Mouse (Mus musculus) hindbrain, postnatal 0 days (tissue): ENCODE results near the gene Filip1l. TPM values are rescaled to one million over a fixed set of nuclear protein-coding genes. Genes with fewer than 3 reads are reported as not detected.
A peak's percentile ranks its signal among the peaks of the same experiment; 100 is the strongest.

Experiments
- ATAC-seq: fragments of 200-750 bp; cut with Nextera tagmentation; 2 replicates; pipeline ENCODE4 v1.8.0; 2017; ENCODE audit warnings: mild to moderate bottlenecking, moderate TSS enrichment, moderate library complexity
- DNase-seq: peaks from one replicate; pipeline ENCODE4 v3.0.0-alpha.2; 2015; ENCODE audit warnings: low spot score
- H3K27ac ChIP-seq: fragments of 300-500 bp; sonication (generic); 2 replicates; pipeline ENCODE4 v1.5.1; 2014; ENCODE audit warnings: mild to moderate bottlenecking
- H3K27me3 ChIP-seq: fragments of 300-500 bp; sonication (generic); 2 replicates; pipeline ENCODE4 v1.6.1; 2014; ENCODE audit warnings: low read length, mixed read lengths; ENCODE audit not compliant: insufficient read depth
- H3K36me3 ChIP-seq: fragments of 300-500 bp; sonication (generic); 2 replicates; pipeline ENCODE4 v1.6.1; 2014; ENCODE audit warnings: low read length, mixed read lengths; ENCODE audit not compliant: insufficient read depth
- H3K4me1 ChIP-seq: fragments of 300-500 bp; sonication (generic); 2 replicates; pipeline ENCODE4 v1.6.1; 2014; ENCODE audit warnings: antibody characterized with exemption, low read length, mixed read lengths; ENCODE audit not compliant: insufficient read depth
- H3K4me2 ChIP-seq: fragments of 300-500 bp; sonication (generic); 2 replicates; pipeline ENCODE4 v1.6.1; 2014; ENCODE audit warnings: low read depth, mild to moderate bottlenecking, low read length, moderate library complexity, mixed read lengths
- H3K4me3 ChIP-seq: fragments of 300-500 bp; sonication (generic); 2 replicates; pipeline ENCODE4 v1.5.1; 2014; ENCODE audit warnings: low read length
- H3K9ac ChIP-seq: fragments of 300-500 bp; sonication (generic); replicated peaks from 2 replicates; pipeline ENCODE4 v1.6.1; 2014; ENCODE audit warnings: mild to moderate bottlenecking, low read length, moderate library complexity, mixed read lengths
- H3K9me3 ChIP-seq: fragments of 300-500 bp; sonication (generic); 2 replicates; pipeline ENCODE4 v1.6.1; 2016; ENCODE audit warnings: low read length, mixed read lengths
- CTCF ChIP-seq: IDR thresholded peaks from 2 replicates; pipeline ENCODE4 v1.5.1; 2016; ENCODE audit warnings: antibody characterized with exemption, control low read depth, low read depth
- WGBS: fragments of 180-500 bp; shearing (Covaris S2); extraction: QIAGEN DNeasy Blood & Tissue Kit; methylation state at CpG from one replicate; pipeline ENCODE4 v1.1.7; 2014; 5-methylcytosine and 5-hydroxymethylcytosine counted together
- polyA plus RNA-seq: library from polyadenylated mRNA; unstranded; fragments of >200 nt; fragmentation: Nextera tagmentation; extraction: Ambion mirVana; gene quantifications from 2 replicates; pipeline ENCODE4 v1.2.1, GENCODE M21; 2015
- total RNA-seq: library from RNA; depleted of rRNA; stranded (reverse); fragments of >200 nt; gene quantifications from 2 replicates; pipeline ENCODE4 v1.2.3, GENCODE M21; 2014

Filip1l gene
- total and polyA plus RNA-seq, 2 experiments from 2014 or later: 1.0 to 1.8 TPM

- H3K27me3 ChIP-seq: no peaks in the 10 kb centered on the region
- H3K9me3 ChIP-seq: no peaks in the 10 kb centered on the region
- 83% methylated on average over 5 of the region's 5 CpGs for WGBS
- DNase-seq (peak; percentile 26), ATAC-seq (peak; percentile 27; the same call in 1 of the 2 replicates)
- H3K4me3 ChIP-seq: no peak overlapping the region
- H3K4me1 ChIP-seq: no peaks in the 10 kb centered on the region
- H3K9ac ChIP-seq: no peak overlapping the region
- no peak overlapping the region for H3K27ac ChIP-seq
- no peak for TF ChIP-seq CTCF
- no peak overlapping the region for H3K4me2 ChIP-seq
- H3K36me3 ChIP-seq: no peaks in the 10 kb centered on the region
Observed at GRCm38 (mm10) chr16:57403825-57404224, 50.9 kb downstream of the Filip1l start.

GRCm38 (mm10) chr16:57412766-57413165 lies 59.9 kb downstream of the Filip1l start:
- ATAC-seq: no peak
- 62% methylated on average over 4 of the region's 4 CpGs for WGBS

GRCm38 (mm10) chr16:57416049-57416448 lies 63.2 kb downstream of the Filip1l start:
- peak; percentile 76 for ATAC-seq
- no peaks in the 10 kb centered on the region for H3K27me3 ChIP-seq
- no peaks in the 10 kb centered on the region for H3K36me3 ChIP-seq
- no peak overlapping the region for H3K4me3 ChIP-seq
- no peak overlapping the region for H3K4me2 ChIP-seq
- H3K9me3 ChIP-seq: no peaks in the 10 kb centered on the region
- H3K4me1 ChIP-seq: no peaks in the 10 kb centered on the region
- 40% methylated on average over 2 of the region's 2 CpGs for WGBS
- DNase-seq: no peak
- no peak overlapping the region for H3K27ac ChIP-seq
- no peak overlapping the region for H3K9ac ChIP-seq
- TF ChIP-seq CTCF: no peak

More at GRCm38 (mm10) chr16:57412766-57413165, 59.9 kb downstream of the Filip1l start:
- no peaks in the 10 kb centered on the region for H3K36me3 ChIP-seq
- H3K4me2 ChIP-seq: no peak overlapping the region
- H3K4me1 ChIP-seq: no peaks in the 10 kb centered on the region
- no peaks in the 10 kb centered on the region for H3K27me3 ChIP-seq
- no peak for TF ChIP-seq CTCF
- H3K9me3 ChIP-seq: no peaks in the 10 kb centered on the region
- no peak overlapping the region for H3K4me3 ChIP-seq
- no peak overlapping the region for H3K9ac ChIP-seq
- H3K27ac ChIP-seq: no peak overlapping the region
- no peak for DNase-seq

- ATAC-seq (no peak), DNase-seq (no peak)
- Histone ChIP-seq H3K27ac (no peak overlapping the region), H3K4me1 (no peaks in the 10 kb centered on the region), H3K4me2 (no peak overlapping the region), H3K27me3 (no peaks in the 10 kb centered on the region), H3K9me3 (no peaks in the 10 kb centered on the region), H3K36me3 (no peaks in the 10 kb centered on the region), H3K9ac (no peak overlapping the region), H3K4me3 (no peak overlapping the region)
- WGBS: 91% methylated on average over 9 of the region's 9 CpGs
- no peak for TF ChIP-seq CTCF
Observed at GRCm38 (mm10) chr16:57417017-57417416, 64.1 kb downstream of the Filip1l start.

- DNase-seq (no peak), ATAC-seq (no peak)
- Histone ChIP-seq H3K27me3 (no peaks in the 10 kb centered on the region), H3K4me3 (no peak overlapping the region), H3K27ac (no peak overlapping the region), H3K36me3 (no peaks in the 10 kb centered on the region), H3K4me2 (no peak overlapping the region), H3K4me1 (no peaks in the 10 kb centered on the region), H3K9ac (no peak overlapping the region), H3K9me3 (no peaks in the 10 kb centered on the region)
- TF ChIP-seq CTCF: no peak
- 80% methylated on average over 1 of the region's 1 CpGs for WGBS
Observed at GRCm38 (mm10) chr16:57417955-57418354, 65.1 kb downstream of the Filip1l start.

- Histone ChIP-seq H3K9ac (no peak overlapping the region), H3K27me3 (no peaks in the 10 kb centered on the region), H3K4me1 (no peaks in the 10 kb centered on the region), H3K9me3 (no peaks in the 10 kb centered on the region), H3K4me3 (no peak overlapping the region), H3K4me2 (no peak overlapping the region), H3K27ac (no peak overlapping the region), H3K36me3 (no peaks in the 10 kb centered on the region)
- no peak for TF ChIP-seq CTCF
- ATAC-seq (no peak), DNase-seq (no peak)
- WGBS: 73% methylated on average over 5 of the region's 5 CpGs
Observed at GRCm38 (mm10) chr16:57419332-57419731, 66.4 kb downstream of the Filip1l start.

GRCm38 (mm10) chr16:57419881-57420280 lies 67.0 kb downstream of the Filip1l start:
- no peak for ATAC-seq
- no peak for TF ChIP-seq CTCF
- no peak overlapping the region for H3K4me3 ChIP-seq
- WGBS: 92% methylated on average over 5 of the region's 5 CpGs
- H3K4me2 ChIP-seq: no peak overlapping the region
- no peaks in the 10 kb centered on the region for H3K4me1 ChIP-seq
- no peak overlapping the region for H3K27ac ChIP-seq
- H3K27me3 ChIP-seq: no peaks in the 10 kb centered on the region
- no peaks in the 10 kb centered on the region for H3K9me3 ChIP-seq
- H3K36me3 ChIP-seq: no peaks in the 10 kb centered on the region
- DNase-seq: no peak
- no peak overlapping the region for H3K9ac ChIP-seq
